Mouse (Mus musculus) gastrocnemius, adult 8-10 months (tissue): ENCODE results near the gene Ccn6. TPM values are rescaled to one million over a fixed set of nuclear protein-coding genes. Genes with fewer than 3 reads are reported as not detected.

Source experiments
- DNase-seq, 2 experiments: peaks; one replicate each; pipeline ENCODE4 v3.0.0; 2022; ENCODE audit warnings: low spot score in 2 of 2
- total RNA-seq, 4 experiments: library from RNA; stranded (reverse); gene quantifications; 2 replicates each; pipeline ENCODE4 v1.2.4; 2022

Ccn6 gene
- total RNA-seq, 4 experiments from 2014 or later: not detected

GRCm38 (mm10) chr10:39161406-39161805, 2.2 kb downstream of the Ccn6 start:
- DNase-seq: no peak

- DNase-seq: no peak
Measured at GRCm38 (mm10) chr10:39158306-39158705, 5.3 kb downstream of the Ccn6 start.

- no peak for DNase-seq
Measured at GRCm38 (mm10) chr10:39157321-39157720, 6.3 kb downstream of the Ccn6 start.

GRCm38 (mm10) chr10:39156719-39157118, 6.9 kb downstream of the Ccn6 start:
- DNase-seq: no peak

GRCm38 (mm10) chr10:39142216-39142615, 21.4 kb downstream of the Ccn6 start:
- DNase-seq: no peak

GRCm38 (mm10) chr10:39141401-39141800, 22.2 kb downstream of the Ccn6 start:
- no peak for DNase-seq

GRCm38 (mm10) chr10:39140843-39141242, 22.8 kb downstream of the Ccn6 start:
- no peak for DNase-seq

GRCm38 (mm10) chr10:39138761-39139160, 24.8 kb downstream of the Ccn6 start:
- no peak for DNase-seq

- DNase-seq: no peak
Measured at GRCm38 (mm10) chr10:39137766-39138165, 25.8 kb downstream of the Ccn6 start.

- DNase-seq: peak; percentile 80
Measured at GRCm38 (mm10) chr10:39133462-39134310, 29.9 kb downstream of the Ccn6 start, which contains the start of the genes Fam229b and Tube1. Fam229b (minus strand) TSS chr10:39133914. Tube1 (plus strand) TSS chr10:39133976.

- no peak for DNase-seq
Measured at GRCm38 (mm10) chr10:39121412-39121811, 42.2 kb downstream of the Ccn6 start.

GRCm38 (mm10) chr10:39109489-39109874, 54.1 kb downstream of the Ccn6 start:
- no peak for DNase-seq

GRCm38 (mm10) chr10:39108837-39109488, 54.6 kb downstream of the Ccn6 start:
- DNase-seq: no peak

GRCm38 (mm10) chr10:39106935-39107334, 56.7 kb downstream of the Ccn6 start:
- no peak for DNase-seq

- DNase-seq: no peak
Measured at GRCm38 (mm10) chr10:39106413-39106812, 57.2 kb downstream of the Ccn6 start.

- no peak for DNase-seq
Measured at GRCm38 (mm10) chr10:39104803-39105449, 58.7 kb downstream of the Ccn6 start.

Other genes with a start within 250 kb of the Ccn6 start
- gene Lama4, start 198.3 kb downstream of the Ccn6 start, total RNA-seq: 10 to 100 TPM in 3 of 4 experiments, 1 to 10 TPM in 1; 9.2 to 16.9 (median 11.5) TPM
- gene Fam229b, start 29.9 kb downstream of the Ccn6 start, total RNA-seq: 1 to 10 TPM; 4.1 to 5.5 (median 4.7) TPM
- gene Tube1, start 29.8 kb downstream of the Ccn6 start, total RNA-seq: 1 to 10 TPM in 1 of 4 experiments, under 1 TPM in 3; 0.64 to 1.1 (median 0.95) TPM
- 1 to 10 TPM; 2.8 to 7.3 (median 5.7) TPM for gene Fyn, start 205.1 kb upstream of the Ccn6 start, total RNA-seq